Mouse (Mus musculus): ENCODE measurements around the gene Lin7c.

Gene Lin7c

DNA sequence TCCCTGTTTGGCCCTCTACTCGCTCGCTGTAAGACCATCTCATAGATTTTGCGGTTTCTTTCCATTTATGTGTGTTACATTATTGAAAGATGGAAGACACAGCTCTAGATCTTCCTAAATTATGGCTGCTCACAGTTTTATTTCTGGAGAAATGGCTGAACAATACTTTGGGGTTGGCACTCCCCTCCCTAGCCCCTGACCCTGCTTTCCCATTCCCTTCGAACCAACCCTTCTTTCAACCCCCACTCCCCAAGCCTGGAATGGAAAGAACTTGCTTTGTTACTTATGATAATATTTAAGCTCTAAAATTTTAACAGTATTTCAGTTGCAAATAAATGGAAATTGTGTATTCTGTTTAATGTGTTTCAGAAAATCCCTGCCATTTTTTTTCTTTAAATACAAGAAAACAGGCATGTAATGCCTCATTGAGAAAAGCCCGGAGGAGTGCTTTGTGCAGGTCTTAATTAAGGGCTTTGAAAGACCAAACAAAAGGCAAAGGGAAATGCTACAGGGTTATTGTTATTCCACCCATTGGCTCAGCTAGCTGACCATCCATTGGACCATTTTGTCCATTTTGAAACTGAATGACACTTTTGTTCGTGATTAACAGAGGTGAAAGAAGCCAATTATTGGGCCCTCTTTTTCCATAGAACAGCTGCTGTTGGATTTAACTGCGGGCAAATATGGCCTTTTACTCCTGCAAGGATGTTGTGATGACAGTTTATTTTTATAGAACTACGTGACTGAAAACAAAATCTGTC lies 52.3 kb downstream of the Lin7c start:
- no peak for DNase-seq

DNA sequence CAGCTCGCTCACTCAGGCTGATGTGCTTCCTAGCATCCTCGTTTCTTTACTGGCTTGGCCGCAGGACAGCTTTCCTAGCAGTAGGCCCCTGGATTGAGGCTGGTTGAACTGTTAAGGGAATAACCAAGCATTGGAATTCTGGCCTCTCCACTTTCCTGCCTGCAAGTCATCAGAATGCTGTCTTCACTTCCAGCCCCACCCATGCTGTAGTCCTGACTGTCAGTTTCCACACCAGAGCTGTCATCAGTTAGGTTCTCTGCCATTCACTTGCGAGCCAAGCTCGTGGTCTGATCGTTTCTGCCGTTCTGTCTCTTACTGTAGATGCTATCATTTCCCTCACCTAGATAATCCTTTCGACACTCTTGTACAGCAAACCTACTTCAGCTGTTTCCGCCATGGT lies 54.3 kb downstream of the Lin7c start:
- no peak for DNase-seq

DNA sequence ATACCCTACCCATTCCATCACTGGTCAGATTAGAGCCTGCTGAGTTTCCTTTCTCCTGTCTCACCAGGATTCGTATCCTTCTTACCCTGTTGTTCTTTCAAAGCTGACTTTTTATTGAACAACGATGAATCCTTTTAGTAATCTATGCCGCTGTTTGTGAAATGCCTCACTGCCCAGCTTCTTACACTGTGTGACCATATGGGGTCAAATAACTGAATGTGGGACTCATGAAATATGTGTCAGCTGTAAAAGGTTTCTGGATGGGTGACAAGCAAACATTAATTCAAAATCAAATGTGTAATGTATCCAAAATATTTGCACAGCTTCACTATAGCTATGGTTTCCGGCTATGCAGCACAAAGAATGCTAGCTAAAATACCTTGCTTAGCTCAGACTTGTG lies 54.9 kb downstream of the Lin7c start:
- DNase-seq, result no peak

DNA sequence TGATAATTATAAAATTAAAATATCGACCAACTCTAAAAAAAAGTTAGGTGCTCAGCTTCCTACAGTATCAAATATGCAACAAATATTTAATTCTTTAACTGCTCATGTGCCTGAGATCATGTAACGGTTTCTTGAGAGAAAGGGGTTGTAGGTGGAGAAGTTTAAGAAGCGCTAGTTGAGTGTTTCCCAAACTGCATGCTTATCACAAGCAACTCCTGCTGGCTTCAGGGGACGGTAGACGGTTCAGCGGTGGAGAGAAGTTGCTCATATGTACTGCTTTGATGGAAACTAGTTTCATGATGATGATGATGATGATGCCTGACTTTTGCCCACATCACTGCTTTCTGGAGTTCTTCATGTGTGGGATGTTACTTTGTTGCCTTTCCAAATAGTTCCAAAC lies 55.8 kb downstream of the Lin7c start:
- DNase-seq, result no peak

DNA sequence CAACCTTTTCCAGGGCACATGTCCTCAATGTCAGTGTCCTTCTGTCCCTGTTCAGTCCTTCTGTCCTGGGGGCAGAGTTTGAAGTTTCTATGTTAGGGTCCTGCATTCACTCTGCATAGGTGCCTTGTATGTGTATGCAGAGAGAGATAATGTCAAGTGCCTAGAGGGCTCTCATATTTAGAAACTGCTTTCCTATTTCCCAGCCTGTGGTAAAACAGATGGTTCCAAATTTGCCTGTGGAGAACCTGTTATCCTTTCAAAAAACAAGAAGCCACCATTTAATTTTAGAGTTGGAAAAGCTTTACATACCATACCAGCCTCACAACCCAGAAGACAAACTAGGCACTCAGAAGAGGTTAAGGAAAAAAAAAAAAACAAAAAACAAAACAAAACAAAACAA lies 58.9 kb downstream of the Lin7c start:
- no peak for DNase-seq

DNA sequence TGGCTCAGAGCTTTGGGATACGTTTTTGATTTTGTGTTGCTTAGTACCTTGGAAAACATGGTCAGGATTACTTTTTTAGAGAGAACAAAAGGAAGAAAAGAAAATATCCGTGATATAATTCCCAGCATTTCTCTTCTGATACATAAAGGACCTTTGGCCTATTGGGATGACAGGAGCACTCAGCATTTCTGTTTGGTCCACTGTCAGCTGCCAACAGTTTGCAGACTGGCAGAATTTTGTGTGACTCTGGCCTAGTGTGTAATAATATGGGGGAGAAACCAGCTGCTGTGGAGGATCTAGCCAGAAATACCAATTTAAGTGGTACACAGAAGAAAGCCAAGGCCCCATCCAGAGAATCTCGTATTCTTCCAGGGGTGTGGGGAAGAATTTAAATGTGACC lies 59.7 kb downstream of the Lin7c start:
- DNase-seq, result no peak
